Mouse (Mus musculus): ENCODE measurements at regions not wholly inside any gene's neighbourhood (a gene's known extent, or its start where the extent isn't known, plus 50 kb on each side); places are given as distances from the start of the nearest gene placed in this dataset.

DNA sequence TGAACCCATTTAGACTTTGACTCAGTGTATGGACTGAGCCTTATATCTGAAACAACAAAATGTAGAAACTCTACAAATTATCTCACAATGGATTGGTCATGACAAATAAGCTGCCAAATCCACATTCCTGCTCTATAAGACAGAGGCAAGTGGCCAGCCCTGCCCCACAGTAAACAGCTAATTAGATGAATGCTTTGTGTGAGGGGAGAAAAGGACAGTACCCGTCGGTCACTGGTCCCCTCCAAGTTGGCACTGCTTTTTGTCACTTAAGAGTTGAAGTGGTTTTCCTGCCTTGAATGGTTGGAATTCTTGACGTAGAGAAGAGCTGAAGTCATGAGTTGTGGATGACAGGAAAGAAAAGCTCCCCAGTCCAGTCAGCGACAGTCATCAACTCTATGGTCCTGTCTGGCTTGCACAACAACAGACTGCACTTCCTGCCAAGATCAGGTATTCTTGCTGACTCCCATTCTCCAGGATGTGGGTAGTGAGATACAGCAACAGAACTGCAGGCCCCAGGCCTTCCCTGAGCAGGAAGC is 162.3 kb upstream of the Rnf32 start:
- TF ChIP-seq POLR2A (IDR thresholded peaks at IDR 0.05; ENCODE audit: insufficient read depth, low read length) (no peak), CTCF (IDR thresholded peaks at IDR 0.05; ENCODE audit: low read depth, low read length) (no peak), EP300 (IDR thresholded peaks at IDR 0.05; ENCODE audit: insufficient read depth, low read depth, low read length) (no peak)
- no peaks in the 10 kb centered on the region for H3K4me1 ChIP-seq (ENCODE audit: control insufficient read depth, insufficient read depth, low read length)
- no peaks in the 10 kb centered on the region for H3K27me3 ChIP-seq (ENCODE audit: control insufficient read depth, insufficient read depth, low read length, poor library complexity, severe bottlenecking)
- H3K9ac ChIP-seq (ENCODE audit: low read depth, poor library complexity, severe bottlenecking) = no peak overlapping the region
- no peak overlapping the region for H3K27ac ChIP-seq (ENCODE audit: insufficient read depth, low read length)
- no peak overlapping the region for H3K4me3 ChIP-seq (ENCODE audit: low read depth, low read length)
- H3K36me3 ChIP-seq (ENCODE audit: control insufficient read depth, insufficient read depth, low read length, poor library complexity, severe bottlenecking) = no peaks in the 10 kb centered on the region
- no peaks in the 10 kb centered on the region for H3K9me3 ChIP-seq (replicated peaks; ENCODE audit: control insufficient read depth, insufficient read depth, low read length, poor library complexity, severe bottlenecking)

DNA sequence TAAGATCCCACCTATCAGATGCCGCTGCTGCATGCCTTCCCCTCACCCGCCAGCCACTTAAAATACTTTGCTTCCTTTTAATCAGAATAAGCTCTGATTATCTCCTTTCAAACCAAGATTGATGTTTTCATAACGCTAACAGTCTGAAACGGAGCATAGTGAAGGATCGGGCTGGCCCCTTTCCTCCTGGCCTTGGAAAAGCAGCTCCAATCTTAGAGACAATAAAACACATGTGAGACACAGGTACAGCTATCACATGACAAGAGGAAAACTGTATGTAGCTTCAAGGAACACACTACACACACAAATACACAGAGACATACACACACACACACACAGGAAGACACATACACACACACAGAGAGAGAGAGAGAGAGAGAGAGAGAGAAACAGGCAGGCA is 165.3 kb upstream of the Rnf32 start:
- no peaks in the 10 kb centered on the region for H3K4me1 ChIP-seq (ENCODE audit: control insufficient read depth, insufficient read depth, low read length)
- no peak overlapping the region for H3K9ac ChIP-seq (ENCODE audit: low read depth, poor library complexity, severe bottlenecking)
- H3K27me3 ChIP-seq (ENCODE audit: control insufficient read depth, insufficient read depth, low read length, poor library complexity, severe bottlenecking) = no peaks in the 10 kb centered on the region
- no peaks in the 10 kb centered on the region for H3K9me3 ChIP-seq (replicated peaks; ENCODE audit: control insufficient read depth, insufficient read depth, low read length, poor library complexity, severe bottlenecking)
- TF ChIP-seq EP300 (IDR thresholded peaks at IDR 0.05; ENCODE audit: insufficient read depth, low read depth, low read length) (no peak), POLR2A (IDR thresholded peaks at IDR 0.05; ENCODE audit: insufficient read depth, low read length) (no peak), CTCF (IDR thresholded peaks at IDR 0.05; ENCODE audit: low read depth, low read length) (no peak)
- no peaks in the 10 kb centered on the region for H3K36me3 ChIP-seq (ENCODE audit: control insufficient read depth, insufficient read depth, low read length, poor library complexity, severe bottlenecking)
- no peak overlapping the region for H3K4me3 ChIP-seq (ENCODE audit: low read depth, low read length)
- no peak overlapping the region for H3K27ac ChIP-seq (ENCODE audit: insufficient read depth, low read length)

DNA sequence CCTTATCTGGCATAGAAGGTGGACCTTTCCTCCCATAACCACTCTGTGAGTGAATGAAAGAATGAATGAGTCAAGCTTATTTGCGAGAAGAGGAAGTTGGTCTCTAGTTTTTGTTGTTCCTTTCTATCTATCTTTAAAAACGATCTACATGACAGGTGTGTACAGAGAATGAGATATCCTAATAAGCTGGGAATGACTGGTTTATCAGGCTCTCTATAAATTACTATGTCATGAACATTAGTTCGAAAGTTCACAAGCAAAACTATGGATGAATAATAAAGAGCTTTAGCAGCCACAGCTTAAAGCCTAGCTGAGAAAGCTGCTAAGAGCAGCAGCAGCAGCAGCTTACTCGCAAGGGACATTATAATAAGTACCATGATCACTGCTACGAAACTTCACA is 165.8 kb upstream of the Rnf32 start:
- Histone ChIP-seq H3K9ac (ENCODE audit: low read depth, poor library complexity, severe bottlenecking) (no peak overlapping the region), H3K9me3 (replicated peaks; ENCODE audit: control insufficient read depth, insufficient read depth, low read length, poor library complexity, severe bottlenecking) (no peaks in the 10 kb centered on the region), H3K4me1 (ENCODE audit: control insufficient read depth, insufficient read depth, low read length) (no peaks in the 10 kb centered on the region), H3K4me3 (ENCODE audit: low read depth, low read length) (no peak overlapping the region), H3K27me3 (ENCODE audit: control insufficient read depth, insufficient read depth, low read length, poor library complexity, severe bottlenecking) (no peaks in the 10 kb centered on the region), H3K36me3 (ENCODE audit: control insufficient read depth, insufficient read depth, low read length, poor library complexity, severe bottlenecking) (no peaks in the 10 kb centered on the region), H3K27ac (ENCODE audit: insufficient read depth, low read length) (no peak overlapping the region)
- TF ChIP-seq CTCF (IDR thresholded peaks at IDR 0.05; ENCODE audit: low read depth, low read length) = no peak
- TF ChIP-seq EP300 (IDR thresholded peaks at IDR 0.05; ENCODE audit: insufficient read depth, low read depth, low read length) = no peak
- no peak for TF ChIP-seq POLR2A (IDR thresholded peaks at IDR 0.05; ENCODE audit: insufficient read depth, low read length)

DNA sequence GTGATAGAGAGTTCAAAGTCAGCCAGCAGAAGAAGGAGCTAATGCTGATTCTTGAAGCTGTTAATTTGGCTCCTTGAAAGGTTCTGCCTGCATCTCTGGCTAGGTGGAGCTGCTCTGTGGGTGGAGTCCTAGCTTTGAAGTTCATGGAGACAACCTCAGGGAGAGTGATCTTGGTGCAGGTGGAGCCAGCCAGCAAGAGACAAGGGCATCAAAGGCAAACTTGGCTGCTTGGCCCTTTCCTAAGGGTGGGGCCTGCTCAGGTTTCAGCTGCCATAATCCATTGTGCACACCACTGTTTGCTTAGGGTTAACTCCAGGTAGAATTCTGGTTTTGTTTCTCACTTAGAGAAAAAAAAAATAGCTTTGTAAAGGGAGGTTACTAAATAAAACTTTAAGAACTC is 170.7 kb upstream of the Rnf32 start:
- H3K9ac ChIP-seq (ENCODE audit: low read depth, poor library complexity, severe bottlenecking) = no peak overlapping the region
- TF ChIP-seq POLR2A (IDR thresholded peaks at IDR 0.05; ENCODE audit: insufficient read depth, low read length) (no peak), CTCF (IDR thresholded peaks at IDR 0.05; ENCODE audit: low read depth, low read length) (no peak), EP300 (IDR thresholded peaks at IDR 0.05; ENCODE audit: insufficient read depth, low read depth, low read length) (no peak)
- H3K27ac ChIP-seq (ENCODE audit: insufficient read depth, low read length) = no peak overlapping the region
- no peaks in the 10 kb centered on the region for H3K4me1 ChIP-seq (ENCODE audit: control insufficient read depth, insufficient read depth, low read length)
- H3K27me3 ChIP-seq (ENCODE audit: control insufficient read depth, insufficient read depth, low read length, poor library complexity, severe bottlenecking) = no peaks in the 10 kb centered on the region
- no peak overlapping the region for H3K4me3 ChIP-seq (ENCODE audit: low read depth, low read length)
- H3K36me3 ChIP-seq (ENCODE audit: control insufficient read depth, insufficient read depth, low read length, poor library complexity, severe bottlenecking) = no peaks in the 10 kb centered on the region
- H3K9me3 ChIP-seq (replicated peaks; ENCODE audit: control insufficient read depth, insufficient read depth, low read length, poor library complexity, severe bottlenecking) = no peaks in the 10 kb centered on the region

DNA sequence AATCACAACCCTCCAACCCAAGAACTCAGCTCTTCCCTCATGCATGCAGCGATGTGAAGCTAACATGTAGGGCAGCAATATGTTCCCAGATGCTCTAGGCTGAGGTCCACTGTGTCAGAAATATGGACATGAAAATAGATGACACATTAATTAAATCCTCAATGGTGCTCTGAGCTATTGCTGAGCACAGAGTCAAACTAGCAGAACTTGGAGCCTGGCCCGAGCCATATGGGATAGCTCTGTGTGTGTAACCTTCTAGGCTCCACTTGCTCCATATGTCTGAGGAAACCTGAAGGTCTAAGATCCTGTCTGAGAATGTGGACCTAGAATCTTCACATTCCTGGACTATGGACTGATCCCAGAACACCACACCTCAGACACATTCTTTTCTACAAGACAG is 203.0 kb upstream of the Rnf32 start:
- TF ChIP-seq POLR2A (IDR thresholded peaks at IDR 0.05; ENCODE audit: insufficient read depth, low read length) = no peak
- no peak for TF ChIP-seq CTCF (IDR thresholded peaks at IDR 0.05; ENCODE audit: low read depth, low read length)
- no peak for TF ChIP-seq EP300 (IDR thresholded peaks at IDR 0.05; ENCODE audit: insufficient read depth, low read depth, low read length)
- Histone ChIP-seq H3K9ac (ENCODE audit: low read depth, poor library complexity, severe bottlenecking) (no peak overlapping the region), H3K4me1 (ENCODE audit: control insufficient read depth, insufficient read depth, low read length) (no peaks in the 10 kb centered on the region), H3K27ac (ENCODE audit: insufficient read depth, low read length) (no peak overlapping the region), H3K36me3 (ENCODE audit: control insufficient read depth, insufficient read depth, low read length, poor library complexity, severe bottlenecking) (no peaks in the 10 kb centered on the region), H3K4me3 (ENCODE audit: low read depth, low read length) (no peak overlapping the region), H3K9me3 (replicated peaks; ENCODE audit: control insufficient read depth, insufficient read depth, low read length, poor library complexity, severe bottlenecking) (no peaks in the 10 kb centered on the region), H3K27me3 (ENCODE audit: control insufficient read depth, insufficient read depth, low read length, poor library complexity, severe bottlenecking) (no peaks in the 10 kb centered on the region)

DNA sequence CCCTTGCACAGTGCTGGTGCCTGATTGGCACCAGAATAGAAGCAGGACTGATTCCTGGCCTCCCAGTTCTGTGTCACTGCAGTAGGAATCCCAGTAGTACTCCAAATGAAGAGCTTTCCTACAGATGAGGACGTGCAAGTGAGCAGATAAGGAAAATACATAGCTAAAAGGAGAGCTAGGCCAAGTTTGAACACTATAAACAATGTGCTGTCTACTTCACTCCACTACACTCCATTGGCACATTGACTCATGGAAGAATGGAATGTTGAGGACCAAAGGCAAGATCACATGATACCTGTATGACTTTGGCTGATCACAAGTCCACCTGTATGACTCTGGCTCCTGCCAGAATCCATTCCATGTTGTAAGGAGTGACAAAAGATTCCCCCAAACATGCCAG is 215.9 kb upstream of the Rnf32 start:
- no peaks in the 10 kb centered on the region for H3K9me3 ChIP-seq (replicated peaks; ENCODE audit: control insufficient read depth, insufficient read depth, low read length, poor library complexity, severe bottlenecking)
- H3K36me3 ChIP-seq (ENCODE audit: control insufficient read depth, insufficient read depth, low read length, poor library complexity, severe bottlenecking) = no peaks in the 10 kb centered on the region
- no peak overlapping the region for H3K27ac ChIP-seq (ENCODE audit: insufficient read depth, low read length)
- no peaks in the 10 kb centered on the region for H3K4me1 ChIP-seq (ENCODE audit: control insufficient read depth, insufficient read depth, low read length)
- no peak overlapping the region for H3K4me3 ChIP-seq (ENCODE audit: low read depth, low read length)
- no peak overlapping the region for H3K9ac ChIP-seq (ENCODE audit: low read depth, poor library complexity, severe bottlenecking)
- TF ChIP-seq EP300 (IDR thresholded peaks at IDR 0.05; ENCODE audit: insufficient read depth, low read depth, low read length) (no peak), CTCF (IDR thresholded peaks at IDR 0.05; ENCODE audit: low read depth, low read length) (no peak)
- H3K27me3 ChIP-seq (ENCODE audit: control insufficient read depth, insufficient read depth, low read length, poor library complexity, severe bottlenecking) = no peaks in the 10 kb centered on the region

All from ES-Bruce4 (cell line).